Mouse (Mus musculus): Measurements from ENCODE around the gene Hnrnpab.

The Hnrnpab gene

GRCm38 (mm10) chr11:51582713-51583112, 23.9 kb downstream of the Hnrnpab start:
- peaks cover 21% of the 10 kb centered on the region for H3K36me3 ChIP-seq (ENCODE audit: insufficient read depth, low read length)
- peaks cover 3% of the 10 kb centered on the region; the same call in 1 of the 2 replicates for H3K27me3 ChIP-seq (ENCODE audit: insufficient read depth, low read length)
- H3K4me3 ChIP-seq (replicated peaks; ENCODE audit: low read length): no peak overlapping the region
- no peaks in the 10 kb centered on the region for H3K9me3 ChIP-seq (ENCODE audit: low read length)
- TF ChIP-seq CTCF (conservative IDR thresholded peaks at IDR 0.05; ENCODE audit: low read length): peak; percentile 26; the same call in 1 of the 2 replicates
- no peak for TF ChIP-seq NANOG (IDR thresholded peaks at IDR 0.05; ENCODE audit: borderline replicate concordance, low read length)
- H3K4me1 ChIP-seq (replicated peaks; ENCODE audit: low read depth, low read length): peaks cover 42% of the 10 kb centered on the region

GRCm38 (mm10) chr11:51579024-51579423, 27.6 kb downstream of the Hnrnpab start:
- Histone ChIP-seq H3K9me3 (ENCODE audit: low read length) (no peaks in the 10 kb centered on the region), H3K4me1 (replicated peaks; ENCODE audit: low read depth, low read length) (peaks cover 10% of the 10 kb centered on the region), H3K36me3 (ENCODE audit: insufficient read depth, low read length) (no peaks in the 10 kb centered on the region), H3K4me3 (replicated peaks; ENCODE audit: low read length) (no peak overlapping the region), H3K27me3 (ENCODE audit: insufficient read depth, low read length) (peaks cover 22% of the 10 kb centered on the region)
- no peak for TF ChIP-seq CTCF (conservative IDR thresholded peaks at IDR 0.05; ENCODE audit: low read length)
- no peak for TF ChIP-seq NANOG (IDR thresholded peaks at IDR 0.05; ENCODE audit: borderline replicate concordance, low read length)
- no peak for TF ChIP-seq POU5F1 (IDR thresholded peaks at IDR 0.05; ENCODE audit: borderline replicate concordance, low read length)

GRCm38 (mm10) chr11:51577587-51577986, 29.1 kb downstream of the Hnrnpab start:
- Histone ChIP-seq H3K4me1 (replicated peaks; ENCODE audit: low read depth, low read length) (peaks cover 3% of the 10 kb centered on the region; the same call in 1 of the 2 replicates), H3K9me3 (ENCODE audit: low read length) (no peaks in the 10 kb centered on the region), H3K4me3 (replicated peaks; ENCODE audit: low read length) (no peak overlapping the region), H3K36me3 (ENCODE audit: insufficient read depth, low read length) (no peaks in the 10 kb centered on the region), H3K27me3 (ENCODE audit: insufficient read depth, low read length) (peaks cover 24% of the 10 kb centered on the region)
- TF ChIP-seq CTCF (conservative IDR thresholded peaks at IDR 0.05; ENCODE audit: low read length) (no peak), POU5F1 (IDR thresholded peaks at IDR 0.05; ENCODE audit: borderline replicate concordance, low read length) (no peak), NANOG (IDR thresholded peaks at IDR 0.05; ENCODE audit: borderline replicate concordance, low read length) (no peak)

GRCm38 (mm10) chr11:51576454-51576853, 30.2 kb downstream of the Hnrnpab start:
- Histone ChIP-seq H3K4me1 (replicated peaks; ENCODE audit: low read depth, low read length) (peaks cover 12% of the 10 kb centered on the region), H3K9me3 (ENCODE audit: low read length) (no peaks in the 10 kb centered on the region), H3K4me3 (replicated peaks; ENCODE audit: low read length) (no peak overlapping the region), H3K27me3 (ENCODE audit: insufficient read depth, low read length) (peaks cover 24% of the 10 kb centered on the region), H3K36me3 (ENCODE audit: insufficient read depth, low read length) (no peaks in the 10 kb centered on the region)
- TF ChIP-seq NANOG (IDR thresholded peaks at IDR 0.05; ENCODE audit: borderline replicate concordance, low read length) (no peak), POU5F1 (IDR thresholded peaks at IDR 0.05; ENCODE audit: borderline replicate concordance, low read length) (no peak)

- 0 out of 2 replicates have a peak, but pooled peaks cover 5% of the 10 kb centered on the region for H3K9me3 ChIP-seq (ENCODE audit: low read length)
- H3K4me1 ChIP-seq (replicated peaks; ENCODE audit: low read depth, low read length): peaks cover 25% of the 10 kb centered on the region
- no peaks in the 10 kb centered on the region for H3K36me3 ChIP-seq (ENCODE audit: insufficient read depth, low read length)
- no peak overlapping the region for H3K4me3 ChIP-seq (replicated peaks; ENCODE audit: low read length)
- no peak for TF ChIP-seq NANOG (IDR thresholded peaks at IDR 0.05; ENCODE audit: borderline replicate concordance, low read length)
- TF ChIP-seq CTCF (conservative IDR thresholded peaks at IDR 0.05; ENCODE audit: low read length): no peak
- no peak for TF ChIP-seq POU5F1 (IDR thresholded peaks at IDR 0.05; ENCODE audit: borderline replicate concordance, low read length)
- H3K27me3 ChIP-seq (ENCODE audit: insufficient read depth, low read length): 0 out of 2 replicates have a peak, but pooled peaks cover 4% of the 10 kb centered on the region
Measured at GRCm38 (mm10) chr11:51568801-51569200, 37.8 kb downstream of the Hnrnpab start.

GRCm38 (mm10) chr11:51565951-51566350, 40.7 kb downstream of the Hnrnpab start:
- no peaks in the 10 kb centered on the region for H3K36me3 ChIP-seq (ENCODE audit: insufficient read depth, low read length)
- H3K9me3 ChIP-seq (ENCODE audit: low read length): 0 out of 2 replicates have a peak, but pooled peaks cover 5% of the 10 kb centered on the region
- peaks cover 19% of the 10 kb centered on the region for H3K27me3 ChIP-seq (ENCODE audit: insufficient read depth, low read length)
- H3K4me1 ChIP-seq (replicated peaks; ENCODE audit: low read depth, low read length): peaks cover 16% of the 10 kb centered on the region
- TF ChIP-seq CTCF (conservative IDR thresholded peaks at IDR 0.05; ENCODE audit: low read length) (peak; percentile 67), POU5F1 (IDR thresholded peaks at IDR 0.05; ENCODE audit: borderline replicate concordance, low read length) (no peak)
- no peak overlapping the region for H3K4me3 ChIP-seq (replicated peaks; ENCODE audit: low read length)

GRCm38 (mm10) chr11:51565062-51565461, 41.6 kb downstream of the Hnrnpab start:
- Histone ChIP-seq H3K36me3 (ENCODE audit: insufficient read depth, low read length) (no peaks in the 10 kb centered on the region), H3K9me3 (ENCODE audit: low read length) (0 out of 2 replicates have a peak, but pooled peaks cover 5% of the 10 kb centered on the region), H3K27me3 (ENCODE audit: insufficient read depth, low read length) (peaks cover 19% of the 10 kb centered on the region), H3K4me3 (replicated peaks; ENCODE audit: low read length) (0 out of 2 replicates have a peak overlapping the region, but pooled peaks have one; percentile 8), H3K4me1 (replicated peaks; ENCODE audit: low read depth, low read length) (peaks cover 16% of the 10 kb centered on the region)
- TF ChIP-seq CTCF (conservative IDR thresholded peaks at IDR 0.05; ENCODE audit: low read length) (no peak), POU5F1 (IDR thresholded peaks at IDR 0.05; ENCODE audit: borderline replicate concordance, low read length) (no peak), NANOG (IDR thresholded peaks at IDR 0.05; ENCODE audit: borderline replicate concordance, low read length) (no peak)

GRCm38 (mm10) chr11:51563276-51563675, 43.4 kb downstream of the Hnrnpab start:
- H3K4me3 ChIP-seq (replicated peaks; ENCODE audit: low read length): no peak overlapping the region
- H3K36me3 ChIP-seq (ENCODE audit: insufficient read depth, low read length): no peaks in the 10 kb centered on the region
- peaks cover 16% of the 10 kb centered on the region for H3K27me3 ChIP-seq (ENCODE audit: insufficient read depth, low read length)
- 0 out of 2 replicates have a peak, but pooled peaks cover 5% of the 10 kb centered on the region for H3K9me3 ChIP-seq (ENCODE audit: low read length)
- peaks cover 16% of the 10 kb centered on the region for H3K4me1 ChIP-seq (replicated peaks; ENCODE audit: low read depth, low read length)
- TF ChIP-seq NANOG (IDR thresholded peaks at IDR 0.05; ENCODE audit: borderline replicate concordance, low read length) (no peak), POU5F1 (IDR thresholded peaks at IDR 0.05; ENCODE audit: borderline replicate concordance, low read length) (no peak), CTCF (conservative IDR thresholded peaks at IDR 0.05; ENCODE audit: low read length) (no peak)

- peaks cover 6% of the 10 kb centered on the region; the same call in 1 of the 2 replicates for H3K4me1 ChIP-seq (replicated peaks; ENCODE audit: low read depth, low read length)
- no peaks in the 10 kb centered on the region for H3K9me3 ChIP-seq (ENCODE audit: low read length)
- no peak overlapping the region for H3K4me3 ChIP-seq (replicated peaks; ENCODE audit: low read length)
- TF ChIP-seq POU5F1 (IDR thresholded peaks at IDR 0.05; ENCODE audit: borderline replicate concordance, low read length) (no peak), CTCF (conservative IDR thresholded peaks at IDR 0.05; ENCODE audit: low read length) (no peak), NANOG (IDR thresholded peaks at IDR 0.05; ENCODE audit: borderline replicate concordance, low read length) (no peak)
- no peaks in the 10 kb centered on the region for H3K36me3 ChIP-seq (ENCODE audit: insufficient read depth, low read length)
- peaks cover 9% of the 10 kb centered on the region; the same call in 1 of the 2 replicates for H3K27me3 ChIP-seq (ENCODE audit: insufficient read depth, low read length)
Measured at GRCm38 (mm10) chr11:51555066-51555465, 51.6 kb downstream of the Hnrnpab start.
